Mouse (Mus musculus): ENCODE measurements around the gene Rtf2.

Gene Rtf2

DNA sequence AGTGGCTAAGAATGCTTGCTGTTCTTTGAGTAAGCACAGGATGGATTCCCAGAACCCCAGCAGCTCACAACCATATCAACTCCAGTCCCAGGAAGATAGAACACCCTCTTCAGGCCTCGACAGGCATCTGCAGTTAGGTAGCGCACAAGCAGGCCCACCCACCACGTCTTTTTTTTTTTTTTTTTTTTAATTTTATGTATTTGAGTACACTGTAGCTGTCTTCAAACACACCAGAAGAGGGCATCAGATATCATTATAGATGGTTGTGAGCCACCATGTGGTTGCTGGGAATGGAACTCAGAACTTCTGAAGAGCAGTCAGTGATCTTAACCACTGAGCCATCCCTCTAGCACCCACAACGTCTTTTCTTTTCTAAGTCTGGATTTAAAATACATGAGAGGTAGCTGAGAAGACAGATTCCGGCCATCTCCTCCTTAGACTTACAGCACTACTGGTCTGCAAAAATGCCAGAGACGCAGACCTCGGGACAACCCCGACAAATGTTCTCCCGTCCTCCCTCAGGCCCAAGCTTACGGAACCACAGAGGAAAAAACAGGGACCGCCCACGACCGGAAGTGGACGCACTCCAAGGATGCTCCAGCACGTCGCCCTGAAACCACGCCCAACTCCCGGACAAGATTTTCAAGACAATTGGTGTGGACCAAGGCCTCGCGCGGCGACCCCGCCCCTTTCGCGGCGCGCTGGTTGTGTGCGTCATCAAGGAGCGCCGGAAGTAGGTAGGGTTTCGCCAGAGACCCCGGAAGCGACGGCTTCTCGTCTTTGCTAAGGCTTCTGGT lies at the start of gene Rtf2:
TSS of gene Rtf2 (plus strand) at position 714 of the 797 bp plus-strand sequence.
- DNase-seq (ENCODE audit: low read depth, low spot score) = peak; percentile 100

DNA sequence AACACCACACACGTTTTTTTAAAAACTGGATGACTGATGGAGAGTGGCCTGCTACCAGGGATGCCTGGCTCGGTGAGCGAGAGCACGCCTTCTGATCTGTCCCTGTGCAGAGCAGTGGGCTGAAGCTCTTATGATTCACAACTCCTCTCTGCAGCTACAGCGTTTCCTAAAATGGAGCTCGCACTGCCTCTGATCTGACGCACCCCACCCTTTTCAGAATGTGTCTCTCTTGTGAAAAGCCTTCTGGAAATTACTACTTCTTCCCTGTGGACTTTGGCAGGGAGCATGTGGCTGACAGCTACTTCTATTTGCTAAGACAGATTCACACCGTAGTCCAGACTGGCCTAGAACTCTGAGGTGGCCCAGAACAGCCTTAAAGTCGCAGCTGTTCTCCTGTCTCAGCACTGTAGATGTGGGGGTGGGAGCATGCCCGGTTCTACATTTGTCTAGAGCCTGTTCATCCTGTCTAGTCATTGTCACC lies 48.3 kb upstream of the Rtf2 start:
- peak; percentile 91 for DNase-seq (ENCODE audit: low read depth, low spot score)

DNA sequence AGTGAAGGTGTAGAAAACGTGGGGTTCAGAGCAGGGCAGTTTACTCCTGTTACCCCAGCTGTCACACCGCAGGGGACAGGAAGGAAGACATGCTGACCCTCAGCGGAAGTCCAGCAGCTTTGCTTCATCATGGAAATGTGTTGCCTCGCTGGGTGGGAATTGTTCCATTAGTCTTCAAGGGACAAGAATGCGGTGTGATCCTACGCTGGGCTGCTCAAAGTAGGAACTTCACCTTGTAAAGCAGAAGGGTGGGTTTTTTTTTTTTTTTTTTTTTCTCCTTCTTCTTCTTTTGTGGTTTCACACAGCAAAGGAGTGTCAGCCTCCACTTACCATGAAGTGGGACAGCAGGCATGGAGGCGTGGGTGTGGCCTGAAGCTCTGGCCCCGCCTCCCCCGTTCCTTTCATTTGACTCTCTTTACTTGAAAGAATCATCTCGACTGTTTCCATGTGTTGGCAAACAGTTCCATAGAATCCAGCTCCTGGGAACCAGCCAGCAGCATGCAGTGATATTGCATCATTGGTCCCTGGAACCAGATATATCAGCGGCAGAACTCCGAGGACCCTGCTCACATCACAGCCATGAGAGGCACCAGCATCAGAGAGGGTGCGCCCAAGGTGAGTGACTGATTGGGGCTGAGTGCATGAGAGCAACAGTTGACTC lies 46.8 kb upstream of the Rtf2 start, which contains the start of gene Cass4:
TSS of gene Cass4 (plus strand) at position 404 of the 661 bp plus-strand sequence.
- peak; percentile 9 for DNase-seq (ENCODE audit: low read depth, low spot score)

DNA sequence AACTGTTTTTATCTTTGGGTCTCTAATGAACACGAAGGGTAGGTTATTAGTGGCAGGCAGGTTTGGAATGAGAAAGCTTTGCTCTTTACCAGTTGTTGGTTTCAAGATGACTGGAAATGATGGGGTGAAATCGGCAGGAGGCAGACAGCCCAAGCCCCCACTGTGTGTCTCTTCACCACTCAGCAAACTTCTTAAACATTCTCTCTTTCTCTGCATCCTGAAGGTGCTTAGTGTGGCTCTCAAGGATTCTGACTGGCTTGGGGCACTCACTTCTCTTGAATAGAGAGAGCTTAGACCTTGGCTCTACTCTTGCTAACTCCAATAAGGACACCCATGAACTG lies 46.3 kb upstream of the Rtf2 start:
- no peak for DNase-seq (ENCODE audit: low read depth, low spot score)

DNA sequence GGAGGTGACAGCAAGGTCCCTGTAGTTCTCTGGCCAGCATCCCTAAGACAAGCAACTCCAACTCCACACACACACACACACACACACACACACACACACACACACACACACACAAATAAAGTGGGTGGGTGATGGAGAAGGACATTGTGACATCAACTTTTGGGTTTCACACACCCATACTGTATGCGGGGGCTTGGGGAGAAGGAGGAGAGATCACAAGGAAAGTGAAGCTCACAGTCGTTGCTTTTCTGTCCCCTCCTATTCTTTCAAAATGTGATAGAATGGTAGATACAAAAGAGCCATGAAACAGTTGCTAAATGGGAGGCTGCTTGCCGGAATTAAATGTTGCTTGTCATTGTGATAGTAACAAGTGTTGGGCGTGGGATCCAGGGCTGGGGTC lies 45.7 kb upstream of the Rtf2 start:
- no peak for DNase-seq (ENCODE audit: low read depth, low spot score)

DNA sequence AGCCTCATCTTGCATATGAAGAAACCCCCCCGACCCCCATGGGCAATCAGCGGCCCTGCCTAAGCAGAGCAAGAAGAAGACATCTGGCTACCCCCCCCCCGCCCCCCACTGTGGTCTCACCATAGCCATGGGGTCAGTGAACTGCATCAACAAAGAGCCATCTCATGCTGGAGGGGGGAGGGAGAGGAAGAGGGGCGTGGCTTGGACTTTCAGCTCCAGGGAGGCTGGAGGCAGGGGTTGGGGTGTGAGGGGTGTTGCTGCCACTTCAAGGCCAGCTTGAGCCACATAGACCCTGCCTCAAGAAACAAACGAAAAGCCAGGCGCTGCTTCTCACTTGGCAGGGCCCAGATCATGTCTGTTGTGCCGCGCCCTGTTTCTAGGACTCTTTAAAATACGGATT lies 44.4 kb upstream of the Rtf2 start:
- DNase-seq (ENCODE audit: low read depth, low spot score) = no peak

DNA sequence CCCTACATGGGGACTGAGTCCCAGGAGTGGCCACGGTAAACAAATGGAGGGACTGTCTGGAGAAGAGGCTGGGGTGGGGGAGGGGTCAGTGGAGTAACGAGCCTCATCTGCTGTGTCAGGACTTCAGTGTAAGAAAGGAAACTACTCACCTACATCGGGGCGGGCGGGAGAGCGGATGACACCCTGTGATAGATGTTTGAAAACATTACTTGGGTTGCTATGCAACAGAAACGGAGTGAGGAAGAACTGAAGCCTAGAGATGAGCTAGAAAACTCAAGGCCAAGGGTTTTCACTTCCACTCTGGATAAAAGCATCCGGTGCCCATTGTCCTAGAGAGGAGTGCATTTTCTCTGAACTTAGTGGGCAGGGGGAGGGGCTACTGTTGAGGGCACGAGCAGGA lies 40.5 kb upstream of the Rtf2 start:
- DNase-seq (ENCODE audit: low read depth, low spot score) = no peak

GRCm38 (mm10) chr2:172401116-172401825 lies 39.1 kb upstream of the Rtf2 start:
- peak; percentile 63 for DNase-seq (ENCODE audit: low read depth, low spot score)

DNA sequence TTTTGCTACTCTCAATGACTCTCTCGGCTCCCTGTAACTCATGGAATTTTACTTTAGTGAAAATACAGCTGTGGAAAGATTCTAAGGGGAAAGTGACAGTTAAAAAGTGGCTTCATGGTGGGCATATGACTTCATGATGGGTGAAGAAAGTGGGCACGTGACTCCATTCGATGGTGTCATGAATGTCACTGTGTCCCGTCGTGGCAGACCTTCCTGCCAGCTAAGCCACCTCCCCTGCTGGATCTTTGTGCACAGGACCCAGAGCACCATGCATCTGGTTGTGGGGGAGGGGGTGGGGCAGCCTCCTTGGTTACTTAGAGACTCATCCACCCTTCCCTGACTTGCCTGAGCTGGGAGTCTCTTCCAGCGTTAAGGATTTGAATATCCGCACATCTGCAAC lies 36.1 kb upstream of the Rtf2 start:
- no peak for DNase-seq (ENCODE audit: low read depth, low spot score)

DNA sequence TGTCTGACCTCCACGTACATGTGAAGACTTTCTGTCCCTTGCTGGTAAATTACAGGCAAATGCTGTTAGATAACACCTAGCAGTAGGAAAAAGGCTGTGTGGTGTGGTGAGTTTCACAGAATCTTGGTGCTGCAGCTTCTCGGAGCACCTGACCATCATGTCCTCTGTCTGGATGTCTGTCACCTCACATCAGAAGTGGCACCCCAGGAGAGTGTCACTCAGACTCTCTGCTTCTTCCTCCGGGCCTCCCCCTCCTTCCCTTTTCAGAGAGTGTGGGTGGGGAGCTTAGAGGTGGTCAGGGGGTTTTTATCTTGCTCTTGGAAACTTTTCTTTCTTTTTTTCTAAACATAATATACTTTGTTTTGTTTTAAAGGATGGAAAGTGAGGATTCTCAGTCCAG lies 35.3 kb upstream of the Rtf2 start:
- DNase-seq (ENCODE audit: low read depth, low spot score) = no peak

DNA sequence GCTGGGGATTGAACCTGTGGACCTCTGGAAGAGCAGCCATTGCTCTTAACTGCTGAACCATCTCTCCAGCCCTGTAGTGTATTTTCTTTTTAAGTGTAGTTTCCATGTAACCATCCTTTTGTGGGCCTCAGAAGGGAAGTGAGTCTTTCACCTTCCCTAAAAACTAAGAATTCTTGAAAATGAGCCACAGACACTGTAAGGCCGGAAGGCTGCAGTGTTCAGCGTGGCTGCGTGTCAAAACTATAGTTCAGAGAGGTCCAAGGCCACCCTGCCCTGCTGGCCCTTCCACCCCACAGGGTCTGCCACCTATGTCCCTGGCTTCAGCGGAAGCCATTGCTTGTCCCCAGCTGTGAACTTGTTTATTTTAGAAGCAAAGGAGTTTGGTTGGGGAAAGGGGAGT lies 34.2 kb upstream of the Rtf2 start:
- peak; percentile 5 for DNase-seq (ENCODE audit: low read depth, low spot score)

- no peak for DNase-seq (ENCODE audit: low read depth, low spot score)
Measured at GRCm38 (mm10) chr2:172407499-172407898, 32.9 kb upstream of the Rtf2 start.

DNA sequence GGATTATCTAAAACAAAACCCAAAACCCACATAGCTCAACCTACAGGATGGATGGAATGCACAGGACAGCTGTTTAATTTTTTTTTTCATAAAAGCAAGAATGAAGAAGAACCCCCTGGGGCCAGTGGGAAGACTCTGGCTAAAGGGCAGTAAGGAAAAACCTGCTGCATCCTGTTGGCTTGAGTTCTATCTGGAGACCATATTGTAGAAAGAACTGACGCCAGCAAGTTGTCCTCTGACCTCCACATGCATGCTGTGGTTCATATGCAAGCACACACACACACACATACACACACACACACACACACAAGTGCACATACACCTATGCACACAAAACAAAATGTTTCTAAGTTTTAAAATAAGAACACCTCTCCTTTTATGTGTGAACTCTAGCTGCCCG lies 29.7 kb upstream of the Rtf2 start:
- no peak for DNase-seq (ENCODE audit: low read depth, low spot score)

DNA sequence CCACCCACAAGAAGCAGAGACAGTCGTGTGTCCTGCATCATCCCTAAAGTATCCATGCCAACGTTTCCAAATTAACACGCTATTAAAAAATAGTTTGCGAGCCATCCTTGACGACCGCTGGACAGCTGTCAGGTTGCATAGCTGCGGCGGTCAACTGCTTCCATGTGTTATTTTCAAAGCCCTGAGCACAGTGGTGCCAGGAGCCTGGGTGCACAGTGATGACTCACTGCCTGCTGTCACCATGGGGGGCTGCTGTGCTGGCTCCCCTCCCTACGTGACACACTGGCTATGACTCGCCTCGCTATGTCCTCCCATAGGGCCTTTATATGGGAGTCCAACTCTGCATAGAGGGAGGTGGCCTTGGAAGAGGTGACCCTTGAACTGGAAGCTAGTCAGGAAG lies 29.3 kb upstream of the Rtf2 start:
- peak; percentile 62 for DNase-seq (ENCODE audit: low read depth, low spot score)

GRCm38 (mm10) chr2:172412454-172412853 lies 27.9 kb upstream of the Rtf2 start:
- peak; percentile 16 for DNase-seq (ENCODE audit: low read depth, low spot score)

GRCm38 (mm10) chr2:172413273-172413672 lies 27.1 kb upstream of the Rtf2 start:
- no peak for DNase-seq (ENCODE audit: low read depth, low spot score)

DNA sequence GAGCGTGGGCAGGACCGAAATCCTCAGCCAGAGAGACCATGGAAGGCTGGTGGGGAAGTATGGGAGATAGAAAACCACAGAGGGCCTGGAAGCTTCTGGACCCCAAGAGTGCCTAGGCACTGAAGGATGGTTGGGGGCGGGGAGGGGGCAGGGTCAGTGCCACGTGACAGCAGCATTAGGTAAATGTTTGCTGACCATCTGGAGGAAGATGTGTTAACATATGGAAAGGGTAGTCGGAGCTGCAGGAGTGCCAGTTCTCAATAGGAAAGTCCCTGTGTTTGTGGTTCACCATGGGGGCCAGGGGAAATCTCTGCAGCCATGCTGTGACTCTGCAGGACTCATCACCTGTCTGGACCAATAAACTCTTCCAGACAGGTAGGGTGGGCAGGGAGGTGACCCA lies 26.5 kb upstream of the Rtf2 start:
- DNase-seq (ENCODE audit: low read depth, low spot score) = no peak

DNA sequence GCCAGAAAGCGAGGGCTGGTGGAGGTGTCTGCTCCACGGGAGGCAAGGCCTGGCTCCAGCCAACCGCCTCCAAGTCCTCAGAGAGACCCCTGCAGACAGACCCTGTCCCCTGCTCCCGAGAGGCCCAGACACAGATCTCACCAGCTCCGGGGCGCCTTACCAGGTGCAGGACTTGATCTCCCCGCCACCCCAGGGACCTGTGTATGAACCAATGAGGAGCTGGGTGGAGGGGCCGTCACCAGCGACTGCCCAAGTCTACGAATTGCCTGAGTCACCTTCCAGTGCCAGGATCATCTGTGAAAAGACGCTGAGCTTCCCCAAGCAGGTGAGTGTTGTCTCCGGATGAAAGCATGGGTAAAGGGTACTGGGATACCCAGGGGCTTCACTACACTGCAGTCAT lies 24.1 kb upstream of the Rtf2 start:
- no peak for DNase-seq (ENCODE audit: low read depth, low spot score)

- no peak for DNase-seq (ENCODE audit: low read depth, low spot score)
Measured at GRCm38 (mm10) chr2:172416876-172417275, 23.5 kb upstream of the Rtf2 start.

DNA sequence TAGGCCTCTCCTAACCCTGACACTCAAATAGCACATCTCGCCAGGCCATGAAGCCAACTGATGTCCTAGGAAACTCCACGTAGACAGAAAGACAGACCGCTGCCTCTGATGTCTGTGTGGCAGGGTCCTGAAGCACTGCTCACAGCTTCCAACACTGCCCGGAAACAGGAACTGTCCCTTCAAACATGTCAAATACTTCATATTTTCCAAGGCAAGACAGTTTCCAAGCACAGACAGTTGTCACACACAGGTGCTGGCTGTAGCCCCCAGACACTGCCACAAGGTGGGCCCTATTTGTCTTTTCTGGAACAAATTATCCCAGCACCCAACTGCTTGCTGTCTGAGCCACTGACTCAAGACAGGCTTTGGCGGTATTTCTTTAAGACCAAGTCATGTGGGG lies 22.1 kb upstream of the Rtf2 start:
- DNase-seq (ENCODE audit: low read depth, low spot score) = no peak

- peak; percentile 37 for DNase-seq (ENCODE audit: low read depth, low spot score)
Measured at GRCm38 (mm10) chr2:172430609-172431008, 9.7 kb upstream of the Rtf2 start.

DNA sequence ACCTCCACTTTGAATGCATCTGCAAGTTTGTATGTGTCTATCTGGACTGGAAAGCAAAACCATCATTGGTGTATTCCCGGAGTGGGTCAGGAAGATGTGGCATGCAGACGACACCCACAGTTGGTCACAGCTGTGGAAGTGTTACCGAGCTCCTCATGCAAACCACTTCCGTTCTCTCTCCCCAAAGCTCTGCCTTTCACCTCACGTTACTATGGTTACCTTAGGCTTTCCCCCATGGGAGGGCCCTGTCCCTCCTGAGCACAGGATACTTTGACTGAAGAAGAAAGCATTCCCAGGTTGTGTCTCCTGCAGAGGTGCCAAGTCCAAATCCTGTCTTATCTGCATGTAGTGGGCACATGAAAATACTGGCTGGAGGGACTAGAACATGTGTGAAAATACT lies 6.6 kb upstream of the Rtf2 start:
- DNase-seq (ENCODE audit: low read depth, low spot score) = no peak
